Mouse (Mus musculus) limb, embryonic 15.5 days (tissue): ENCODE data around the gene Vsx1. TPM values are rescaled to one million over a fixed set of nuclear protein-coding genes. Genes with fewer than 3 reads are reported as not detected.

Source experiments
- ATAC-seq: fragments of 200-750 bp; cut with Nextera tagmentation; 2 replicates; pipeline ENCODE4 v1.8.0; 2017; ENCODE audit warnings: low read depth, moderate TSS enrichment; ENCODE audit not compliant: insufficient number of reproducible peaks, low FRiP score, low TSS enrichment
- H3K27ac ChIP-seq: fragments of 300-500 bp; sonication (generic); 2 replicates; pipeline ENCODE4 v1.5.1; 2015; ENCODE audit warnings: moderate library complexity, mild to moderate bottlenecking, inconsistent platforms
- H3K27me3 ChIP-seq: fragments of 300-500 bp; sonication (generic); 2 replicates; pipeline ENCODE4 v1.6.1; 2015; ENCODE audit warnings: inconsistent platforms
- H3K36me3 ChIP-seq: fragments of 300-500 bp; sonication (generic); 2 replicates; pipeline ENCODE4 v1.6.1; 2015; ENCODE audit warnings: inconsistent platforms
- H3K4me1 ChIP-seq: fragments of 300-500 bp; sonication (generic); 2 replicates; pipeline ENCODE4 v1.6.1; 2015; ENCODE audit warnings: inconsistent platforms
- H3K4me2 ChIP-seq: fragments of 300-500 bp; sonication (generic); 2 replicates; pipeline ENCODE4 v1.6.1; 2015; ENCODE audit warnings: mild to moderate bottlenecking, inconsistent platforms
- H3K4me3 ChIP-seq: fragments of 300-500 bp; sonication (generic); 2 replicates; pipeline ENCODE4 v1.5.1; 2015; ENCODE audit warnings: mild to moderate bottlenecking, inconsistent platforms
- H3K9ac ChIP-seq: fragments of 300-500 bp; sonication (generic); 2 replicates; pipeline ENCODE4 v1.6.1; 2015; ENCODE audit warnings: inconsistent platforms
- H3K9me3 ChIP-seq: fragments of 300-500 bp; sonication (generic); 2 replicates; pipeline ENCODE4 v1.6.1; 2016; ENCODE audit warnings: inconsistent platforms
- WGBS: fragments of 180-500 bp; shearing (Covaris S2); methylation state at CpG from one replicate; pipeline ENCODE4 v1.1.7; 2015; 5-methylcytosine and 5-hydroxymethylcytosine counted together
- polyA plus RNA-seq: library from polyadenylated mRNA; unstranded; fragments of >200 nt; fragmentation: Nextera tagmentation; extraction: Ambion mirVana; gene quantifications from 2 replicates; pipeline ENCODE4 v1.2.1, GENCODE M21; 2015

Gene Vsx1
- polyA plus RNA-seq, 1 experiment from 2014 or later, result not detected

DNA sequence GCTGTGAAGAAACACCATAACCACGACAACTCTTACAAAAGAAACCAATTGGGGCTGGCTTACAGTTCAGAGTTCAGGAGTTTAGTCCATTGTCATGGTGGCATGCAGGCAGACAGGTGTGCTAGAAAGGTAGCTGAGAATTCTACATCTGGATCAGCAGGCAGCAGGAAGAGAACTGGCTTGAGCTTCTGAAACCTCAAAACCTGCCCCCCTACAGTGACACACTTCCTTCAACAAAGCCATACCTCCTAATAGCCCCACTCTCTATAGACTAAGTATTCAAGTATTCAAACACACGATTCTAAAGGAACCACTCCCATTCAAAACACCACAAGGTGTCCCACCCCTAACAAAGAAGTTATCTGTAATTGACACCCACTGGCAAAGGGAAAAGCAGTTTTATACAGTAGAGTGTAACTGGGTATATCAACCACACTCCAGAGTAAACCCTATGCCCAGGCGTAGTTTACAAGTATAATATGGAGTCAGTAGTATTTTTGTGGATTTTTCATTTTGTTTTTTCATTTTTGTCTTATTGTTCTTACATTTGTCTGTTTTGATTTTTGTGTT lies 53.2 kb downstream of the Vsx1 start:
- 82% methylated on average over 3 of the region's 3 CpGs for WGBS
- no peak overlapping the region for H3K4me2 ChIP-seq

More for the DNA sequence above, 53.2 kb downstream of the Vsx1 start:
- Histone ChIP-seq H3K36me3 (no peaks in the 10 kb centered on the region), H3K27ac (no peak overlapping the region), H3K4me3 (no peak overlapping the region), H3K4me1 (no peaks in the 10 kb centered on the region), H3K27me3 (no peaks in the 10 kb centered on the region), H3K9ac (no peak overlapping the region), H3K9me3 (no peaks in the 10 kb centered on the region)
- no peak for ATAC-seq

Other genes with a start within 250 kb of the Vsx1 start
- gene Zfp442, start 237.9 kb downstream of the Vsx1 start, polyA plus RNA-seq, result 7.0 and 7.8 TPM in 2 replicates
- 0.09 TPM in 1 of 2 replicates, not detected in the other for gene Zfp345, start 204.3 kb downstream of the Vsx1 start, polyA plus RNA-seq
- gene Cst7, start 118.9 kb downstream of the Vsx1 start, polyA plus RNA-seq, result 3.6 and 4.3 TPM in 2 replicates
- gene Apmap, start 80.8 kb downstream of the Vsx1 start, polyA plus RNA-seq, result 33.1 and 36.8 TPM in 2 replicates
- 6.1 and 7.3 TPM in 2 replicates for gene Acss1, start 20.9 kb downstream of the Vsx1 start, polyA plus RNA-seq
- gene Entpd6, start 59.7 kb upstream of the Vsx1 start, polyA plus RNA-seq, result 26.2 and 26.6 TPM in 2 replicates
- 92.8 and 102 TPM in 2 replicates for gene Pygb, start 97.4 kb upstream of the Vsx1 start, polyA plus RNA-seq
- gene Abhd12, start 215.4 kb upstream of the Vsx1 start, polyA plus RNA-seq, result 75.3 and 78.8 TPM in 2 replicates
- gene Gins1, start 216.0 kb upstream of the Vsx1 start, polyA plus RNA-seq, result 28.9 and 29.1 TPM in 2 replicates